Mouse (Mus musculus): ENCODE measurements around the gene Top3a.

DNA sequence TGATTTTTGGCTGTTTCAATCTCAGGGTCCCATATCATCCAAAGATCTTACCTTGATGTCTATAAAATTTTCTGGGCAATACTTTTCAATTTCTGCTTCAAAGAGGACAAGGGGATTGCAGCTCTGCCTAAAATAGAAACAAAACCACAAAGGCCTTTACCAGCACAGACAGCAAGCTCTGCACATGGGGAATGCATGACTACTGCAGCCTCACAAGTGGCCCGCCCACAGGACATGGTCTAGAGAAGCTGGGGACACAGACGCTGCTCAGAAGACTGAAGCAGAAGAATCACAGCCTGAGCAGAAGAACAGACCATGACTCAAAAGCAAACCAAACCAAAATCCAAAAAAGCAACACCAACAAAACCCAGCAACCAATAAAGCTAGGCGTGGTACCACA is 15.5 kb downstream of the Top3a start:
- TF ChIP-seq CTCF (conservative IDR thresholded peaks at IDR 0.05; ENCODE audit: low read length): no peak
- no peak for TF ChIP-seq NANOG (IDR thresholded peaks at IDR 0.05; ENCODE audit: borderline replicate concordance, low read length)
- no peak for TF ChIP-seq POU5F1 (IDR thresholded peaks at IDR 0.05; ENCODE audit: borderline replicate concordance, low read length)

Measured in E14TG2a.4 (cell line).